9 mouse cellular contexts compared by ENCODE assay signal in genomic region chr14:54228501-54228900, GRCm38 (mm10). TPM values are rescaled to one million over a fixed set of nuclear protein-coding genes. Genes with fewer than 3 reads are reported as not detected.
DNase-seq lines count a peak whose midpoint lies in the region; ATAC-seq lines count a peak whose summit lies in the region.
"Had no signal": no experiment of that assay in that cellular context is flagged by ENCODE, and none has a peak within 500 bp of the region (broad histone marks: within the 10 kb centered on the region; RNA-seq: fewer than 3 reads in every experiment).

No protein-coding gene starts in this region.

- no peaks in the 10 kb centered on the region for H3K36me3 ChIP-seq in heart, embryonic 12.5 days
- no peaks in the 10 kb centered on the region for H3K36me3 ChIP-seq in liver, embryonic 13.5 days

- peaks cover 65% of the 10 kb centered on the region for H3K4me1 ChIP-seq in heart, embryonic 12.5 days (replicated peaks)
- peaks cover 60% of the 10 kb centered on the region for H3K4me1 ChIP-seq in liver, embryonic 13.5 days (replicated peaks)

- H3K4me2 ChIP-seq in heart, embryonic 12.5 days, result peak overlapping the region; percentile 67
- H3K4me2 ChIP-seq in liver, embryonic 13.5 days, result peak overlapping the region; percentile 79

- intact Hi-C loops in heart, postnatal 10 days (cut with DNase I), result loop anchor here (1.0 to 5.0 kb wide), 5 partner anchors 166 to 414 kb away; partner anchors contain the start of genes Cdh24 and Gm17606

- 15% methylated on average over 7 of the region's 7 CpGs for WGBS in heart, embryonic 12.5 days
- 30% methylated on average over 7 of the region's 7 CpGs for WGBS in liver, embryonic 13.5 days (ENCODE audit: insufficient replicate concordance)

- no peak for DNase-seq in heart, postnatal 10 days
- DNase-seq in thymus, postnatal 4 days, result peak; percentile 64
- DNase-seq in thymus, postnatal 0 days (ENCODE audit: low spot score), result no peak
- no peak for DNase-seq in liver, embryonic 13.5 days
- DNase-seq in kidney, postnatal 14 days, result no peak
- no peak for DNase-seq in adipocyte (ENCODE audit: low spot score)

- H3K9ac ChIP-seq in heart, embryonic 12.5 days, result peak overlapping the region; percentile 51; the same call in 1 of the 2 replicates
- H3K9ac ChIP-seq in liver, embryonic 13.5 days, result peak overlapping the region; percentile 27; the same call in 1 of the 2 replicates

- peak overlapping the region; percentile 42 for H3K4me3 ChIP-seq in heart, embryonic 12.5 days
- H3K4me3 ChIP-seq in liver, embryonic 13.5 days (replicated peaks), result peak overlapping the region; percentile 51

- ATAC-seq in heart, embryonic 12.5 days (ENCODE audit: insufficient number of reproducible peaks, low FRiP score), result no peak
- no peak for ATAC-seq in liver, embryonic 13.5 days (ENCODE audit: low read depth)
- ATAC-seq in CD4-positive, CD25-positive, alpha-beta regulatory T cell, adult 4 months, result no peak

- H3K9me3 ChIP-seq in heart, embryonic 12.5 days (replicated peaks), result no peaks in the 10 kb centered on the region
- no peaks in the 10 kb centered on the region for H3K9me3 ChIP-seq in liver, embryonic 13.5 days (replicated peaks)

- H3K27me3 ChIP-seq in heart, embryonic 12.5 days (replicated peaks), result no peaks in the 10 kb centered on the region
- H3K27me3 ChIP-seq in liver, embryonic 13.5 days, result peaks cover 14% of the 10 kb centered on the region

- no peak overlapping the region for H3K27ac ChIP-seq in heart, embryonic 12.5 days (ENCODE audit: poor library complexity, severe bottlenecking)
- no peak overlapping the region for H3K27ac ChIP-seq in liver, embryonic 13.5 days

RNA-seq across cellular contexts. Expression of gene Dad1, which starts 25.4 kb away (rescaled TPM):
- polyA plus RNA-seq in heart, embryonic 12.5 days (2016; fragmentation: Nextera tagmentation; extraction: Ambion mirVana), result 365 and 374 TPM in 2 replicates
- total RNA-seq in heart, postnatal 10 days (2021), result 100 to 1,000 TPM; 121 TPM
- 400 and 426 TPM in 2 replicates for polyA plus RNA-seq in thymus, postnatal 0 days (2015; fragmentation: Nextera tagmentation; extraction: Ambion mirVana)
- polyA plus RNA-seq in liver, embryonic 13.5 days (2015; fragmentation: Nextera tagmentation; extraction: Ambion mirVana), result 229 and 243 TPM in 2 replicates
- 100 to 1,000 TPM; 437 to 457 TPM for polyA plus RNA-seq in CD4-positive, CD25-positive, alpha-beta regulatory T cell, adult 4 months (2017; shearing (Covaris generic))

RNA-seq across cellular contexts. Expression of gene Abhd4, which starts 25.5 kb away (rescaled TPM):
- 87.6 and 90.2 TPM in 2 replicates for polyA plus RNA-seq in heart, embryonic 12.5 days (2016; fragmentation: Nextera tagmentation; extraction: Ambion mirVana)
- total RNA-seq in heart, postnatal 10 days (2021), result 10 to 100 TPM; 55.9 to 67.1 TPM
- polyA plus RNA-seq in thymus, postnatal 0 days (2015; fragmentation: Nextera tagmentation; extraction: Ambion mirVana), result 19.2 and 19.7 TPM in 2 replicates
- polyA plus RNA-seq in liver, embryonic 13.5 days (2015; fragmentation: Nextera tagmentation; extraction: Ambion mirVana), result 17.9 and 18.4 TPM in 2 replicates
- polyA plus RNA-seq in CD4-positive, CD25-positive, alpha-beta regulatory T cell, adult 4 months (2017; shearing (Covaris generic)), result 10 to 100 TPM; 19.5 to 30.2 TPM

RNA-seq across cellular contexts. Expression of gene Olfr49, which starts 56.2 kb away (rescaled TPM):
- not detected in 2 replicates for polyA plus RNA-seq in heart, embryonic 12.5 days (2016; fragmentation: Nextera tagmentation; extraction: Ambion mirVana)
- total RNA-seq in heart, postnatal 10 days (2021), result not detected
- not detected in 2 replicates for polyA plus RNA-seq in thymus, postnatal 0 days (2015; fragmentation: Nextera tagmentation; extraction: Ambion mirVana)
- polyA plus RNA-seq in liver, embryonic 13.5 days (2015; fragmentation: Nextera tagmentation; extraction: Ambion mirVana), result not detected in 2 replicates
- polyA plus RNA-seq in CD4-positive, CD25-positive, alpha-beta regulatory T cell, adult 4 months (2017; shearing (Covaris generic)), result under 1 TPM in 1 of 2 experiments, not detected in 1; 0.11 TPM
- polyA plus RNA-seq: gonadal fat pad, adult 2 months had no signal
